Mouse (Mus musculus) CD4-positive helper T cell, adult 2 months (primary cell): ENCODE measurements around the gene Endog.

Experiments used
- DNase-seq: peaks from one replicate; pipeline ENCODE4 v3.0.0-alpha.2; 2012; ENCODE audit warnings: low read depth, missing footprints, low spot score

The Endog gene

GRCm38 (mm10) chr2:30211408-30212168, 40.3 kb downstream of the Endog start:
- no peak for DNase-seq

GRCm38 (mm10) chr2:30212169-30212545, 40.9 kb downstream of the Endog start:
- DNase-seq, result no peak

- DNase-seq, result no peak
Measured at GRCm38 (mm10) chr2:30212951-30213350, 41.7 kb downstream of the Endog start.

- no peak for DNase-seq
Measured at GRCm38 (mm10) chr2:30214745-30215144, 43.5 kb downstream of the Endog start.

GRCm38 (mm10) chr2:30215493-30215892, 44.2 kb downstream of the Endog start:
- DNase-seq, result no peak

- DNase-seq, result no peak
Measured at GRCm38 (mm10) chr2:30216293-30216692, 45.0 kb downstream of the Endog start.
